In the genomic region with DNA sequence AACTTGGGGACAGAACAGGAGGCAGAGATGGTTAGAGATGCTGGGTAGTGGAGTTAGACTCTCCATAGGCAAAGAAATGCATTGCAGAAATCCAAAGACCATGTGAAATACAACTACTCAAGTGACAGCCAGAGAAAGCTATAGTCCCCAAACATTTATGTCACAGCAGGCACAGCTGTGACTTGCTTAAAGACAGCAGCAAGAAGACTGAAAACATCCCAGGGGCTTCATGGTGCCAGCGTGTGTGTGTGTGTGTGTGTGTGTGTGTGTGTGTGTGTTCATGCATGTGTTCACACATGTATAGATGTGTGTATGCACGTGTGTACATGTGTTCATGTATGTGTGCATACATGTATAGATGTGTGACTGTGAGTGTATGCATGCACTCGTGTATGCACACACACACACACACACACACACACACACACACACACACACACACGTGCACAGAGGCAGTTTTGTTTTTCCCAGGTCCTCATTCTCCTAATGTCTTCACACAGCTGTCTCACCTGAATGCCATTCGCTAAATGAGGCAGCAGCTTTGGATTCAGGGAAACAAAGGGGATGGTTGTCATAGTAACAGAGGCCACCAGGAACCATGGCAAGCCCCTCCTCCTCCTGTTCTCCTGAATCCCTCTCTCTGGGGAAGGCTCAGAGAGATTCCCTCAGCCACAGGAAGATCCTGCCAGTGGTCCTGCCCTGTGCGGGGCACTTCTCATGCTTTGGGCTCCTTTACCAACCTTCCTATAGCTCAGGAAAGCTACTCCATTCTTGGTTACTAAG, we compare ENCODE assay signal across 10 mouse cellular contexts.
DNase-seq lines count a peak whose midpoint lies in the region; ATAC-seq lines count a peak whose summit lies in the region.
"Had no signal": no experiment of that assay in that cellular context is flagged by ENCODE, and none has a peak within 500 bp of the region (broad histone marks: within the 10 kb centered on the region; RNA-seq: fewer than 3 reads in every experiment).

No protein-coding gene starts in this region.

- peaks cover 14% of the 10 kb centered on the region for H3K4me1 ChIP-seq in hindbrain, embryonic 14.5 days (replicated peaks; ENCODE audit: control insufficient read depth, insufficient read depth, low read length)
- peaks cover 15% of the 10 kb centered on the region for H3K4me1 ChIP-seq in midbrain, embryonic 16.5 days (ENCODE audit: control insufficient read depth, insufficient read depth, low read length)
- H3K4me1 ChIP-seq in intestine, embryonic 15.5 days (replicated peaks), result no peaks in the 10 kb centered on the region
- H3K4me1 ChIP-seq: limb, embryonic 15.5 days had no signal

- H3K27me3 ChIP-seq in hindbrain, embryonic 14.5 days (ENCODE audit: control insufficient read depth, insufficient read depth, low read length), result no peaks in the 10 kb centered on the region
- H3K27me3 ChIP-seq in midbrain, embryonic 16.5 days (ENCODE audit: control insufficient read depth, insufficient read depth, low read depth, low read length), result no peaks in the 10 kb centered on the region
- H3K27me3 ChIP-seq in intestine, embryonic 15.5 days (replicated peaks), result no peaks in the 10 kb centered on the region

- H3K4me2 ChIP-seq in hindbrain, embryonic 14.5 days (replicated peaks), result peak overlapping the region; percentile 13; the same call in 1 of the 2 replicates
- H3K4me2 ChIP-seq in midbrain, embryonic 16.5 days (ENCODE audit: low read length), result no peak overlapping the region
- no peak overlapping the region for H3K4me2 ChIP-seq in intestine, embryonic 15.5 days (replicated peaks)
- H3K4me2 ChIP-seq: limb, embryonic 15.5 days had no signal

- WGBS in hindbrain, embryonic 14.5 days, result 16% methylated on average over 6 of the region's 6 CpGs
- 17% methylated on average over 6 of the region's 6 CpGs for WGBS in midbrain, embryonic 16.5 days
- 30% methylated on average over 6 of the region's 6 CpGs for WGBS in intestine, embryonic 15.5 days

- no peaks in the 10 kb centered on the region for H3K9me3 ChIP-seq in hindbrain, embryonic 14.5 days (ENCODE audit: control insufficient read depth, low read length)
- no peaks in the 10 kb centered on the region for H3K9me3 ChIP-seq in midbrain, embryonic 16.5 days (replicated peaks; ENCODE audit: control insufficient read depth, low read length, poor library complexity, severe bottlenecking)
- H3K9me3 ChIP-seq in intestine, embryonic 15.5 days, result no peaks in the 10 kb centered on the region
- H3K9me3 ChIP-seq: limb, embryonic 15.5 days had no signal

- H3K4me3 ChIP-seq in hindbrain, embryonic 14.5 days (replicated peaks; ENCODE audit: low read length), result no peak overlapping the region
- no peak overlapping the region for H3K4me3 ChIP-seq in midbrain, embryonic 16.5 days (ENCODE audit: low read depth, low read length)
- no peak overlapping the region for H3K4me3 ChIP-seq in intestine, embryonic 15.5 days (replicated peaks)
- H3K4me3 ChIP-seq: limb, embryonic 15.5 days had no signal

- DNase-seq in frontal cortex, postnatal 10 days (ENCODE audit: low spot score in 2 of 2), result peak; percentile 16 to 25
- no peak for DNase-seq in frontal cortex, postnatal 36 days (ENCODE audit: low spot score in 2 of 2)
- DNase-seq in embryo, embryonic 9.5 days (ENCODE audit: extremely low spot score), result peak; percentile 61
- DNase-seq in hindbrain, embryonic 14.5 days (ENCODE audit: low spot score), result peak; percentile 86
- DNase-seq in ovary, adult 18-20 months (ENCODE audit: low spot score), result no peak
- DNase-seq: heart, postnatal 36 days had no signal

- peak; percentile 93 for ATAC-seq in hindbrain, embryonic 14.5 days (ENCODE audit: low FRiP score)
- ATAC-seq in midbrain, embryonic 16.5 days, result peak; percentile 95
- no peak for ATAC-seq in intestine, embryonic 15.5 days
- no peak for ATAC-seq in erythroblast, adult 5-6 weeks (replicated peaks; ENCODE audit: low FRiP score, poor library complexity, severe bottlenecking)

- no peaks in the 10 kb centered on the region for H3K36me3 ChIP-seq in hindbrain, embryonic 14.5 days (replicated peaks; ENCODE audit: control insufficient read depth, insufficient read depth)
- H3K36me3 ChIP-seq in midbrain, embryonic 16.5 days (ENCODE audit: control insufficient read depth, insufficient read depth, low read length), result no peaks in the 10 kb centered on the region
- H3K36me3 ChIP-seq in intestine, embryonic 15.5 days, result no peaks in the 10 kb centered on the region
- H3K36me3 ChIP-seq: limb, embryonic 15.5 days had no signal

- H3K27ac ChIP-seq in hindbrain, embryonic 14.5 days, result peak overlapping the region; percentile 92
- peak overlapping the region; percentile 95 for H3K27ac ChIP-seq in midbrain, embryonic 16.5 days (ENCODE audit: low read length)
- H3K27ac ChIP-seq in intestine, embryonic 15.5 days, result no peak overlapping the region
- H3K27ac ChIP-seq: limb, embryonic 15.5 days had no signal

- H3K9ac ChIP-seq in hindbrain, embryonic 14.5 days, result peak overlapping the region; percentile 37; the same call in 1 of the 2 replicates
- no peak overlapping the region for H3K9ac ChIP-seq in midbrain, embryonic 16.5 days (ENCODE audit: low read depth, low read length)
- H3K9ac ChIP-seq in intestine, embryonic 15.5 days, result no peak overlapping the region
- H3K9ac ChIP-seq: limb, embryonic 15.5 days had no signal

Comparison
In these comparisons a context has a peak if more than half of its experiments do, and no peak if none do; other contexts are left out.
1. DNase-seq: peak in frontal cortex, postnatal 10 days (2 of 2), embryo, embryonic 9.5 days (single experiment) and hindbrain, embryonic 14.5 days (single experiment); none in frontal cortex, postnatal 36 days (0 of 2) and ovary, adult 18-20 months (single experiment).
2. ATAC-seq: peak in hindbrain, embryonic 14.5 days (single experiment) and midbrain, embryonic 16.5 days (single experiment); none in intestine, embryonic 15.5 days (single experiment) and erythroblast, adult 5-6 weeks (single experiment).